Mouse (Mus musculus) brown adipose tissue, adult 24 weeks (tissue): ENCODE results near the gene Pou2f1. TPM values are rescaled to one million over a fixed set of nuclear protein-coding genes. Genes with fewer than 3 reads are reported as not detected.
A peak's percentile ranks its signal among the peaks of the same experiment; 100 is the strongest.
"Not testable (repeated sequence)": the region's sequence is repeated elsewhere in the genome, so short reads cannot be mapped to it uniquely, and the experiment has no call there.

Experiments
- H3K27ac ChIP-seq: fragments of 200-500 bp; replicated peaks from 2 replicates; pipeline ENCODE4 v1.5.1; 2012; ENCODE audit warnings: low read depth, mild to moderate bottlenecking, low read length
- H3K4me1 ChIP-seq: fragments of 200-500 bp; 2 replicates; pipeline ENCODE4 v1.6.1; 2012; ENCODE audit warnings: low read length, mixed read lengths; ENCODE audit not compliant: control insufficient read depth, insufficient read depth, insufficient read length
- H3K4me3 ChIP-seq: fragments of 200-500 bp; 2 replicates; pipeline ENCODE4 v1.5.1; 2012; ENCODE audit warnings: low read depth, mild to moderate bottlenecking, low read length, moderate library complexity; ENCODE audit not compliant: insufficient read depth
- polyA plus RNA-seq: library from polyadenylated mRNA; stranded (reverse); fragments of >200 nt; gene quantifications from 2 replicates; pipeline ENCODE4 v1.2.4, GENCODE M21; 2012; ENCODE audit not compliant: missing spikeins, insufficient read depth, insufficient read length

Gene Pou2f1
- polyA plus RNA-seq, 1 experiment: 4.0 TPM

DNA sequence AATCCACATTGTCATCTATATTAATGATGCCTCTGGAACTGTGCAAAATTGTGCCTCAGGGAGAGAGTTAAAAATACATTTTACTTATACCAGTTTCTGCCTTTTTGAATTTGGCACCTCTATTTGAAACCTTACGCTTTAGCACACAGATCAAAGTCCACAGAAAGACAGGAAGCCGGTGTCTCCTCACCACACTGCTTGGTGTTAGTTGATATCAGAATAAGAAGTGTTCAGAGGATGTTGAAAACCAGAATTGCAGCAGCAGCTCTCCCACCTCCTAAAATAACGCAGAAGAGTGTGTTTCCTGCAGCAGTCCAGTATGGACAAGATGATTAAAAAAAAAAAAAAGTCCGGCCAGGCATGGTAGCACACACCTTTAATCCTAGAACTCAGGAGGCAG, 13.8 kb upstream of the Pou2f1 start:
- no peak overlapping the region for H3K4me3 ChIP-seq
- H3K4me1 ChIP-seq: no peaks in the 10 kb centered on the region

DNA sequence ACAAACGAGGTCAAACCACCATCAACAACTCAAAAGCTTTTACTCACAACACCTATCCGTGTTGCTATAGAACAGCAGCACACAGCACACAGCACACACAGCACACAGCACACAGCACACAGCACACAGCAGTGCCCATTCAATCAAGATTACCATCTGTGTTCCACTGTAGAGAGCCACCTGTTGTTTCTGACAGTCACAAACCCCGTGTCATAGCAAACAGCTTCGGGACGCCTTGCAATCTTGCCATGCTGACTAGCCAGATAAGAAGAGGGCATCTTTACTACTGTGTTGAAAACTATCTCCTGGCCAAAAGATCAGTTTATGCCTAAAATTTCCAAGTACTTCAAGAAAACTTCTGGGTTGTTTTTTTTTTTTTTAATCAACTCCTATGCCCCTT, 12.1 kb upstream of the Pou2f1 start:
- H3K4me1 ChIP-seq: no peaks in the 10 kb centered on the region
- H3K4me3 ChIP-seq: no peak overlapping the region
- H3K27ac ChIP-seq: no peak overlapping the region

More for the DNA sequence above, 13.8 kb upstream of the Pou2f1 start:
- no peak overlapping the region for H3K27ac ChIP-seq

DNA sequence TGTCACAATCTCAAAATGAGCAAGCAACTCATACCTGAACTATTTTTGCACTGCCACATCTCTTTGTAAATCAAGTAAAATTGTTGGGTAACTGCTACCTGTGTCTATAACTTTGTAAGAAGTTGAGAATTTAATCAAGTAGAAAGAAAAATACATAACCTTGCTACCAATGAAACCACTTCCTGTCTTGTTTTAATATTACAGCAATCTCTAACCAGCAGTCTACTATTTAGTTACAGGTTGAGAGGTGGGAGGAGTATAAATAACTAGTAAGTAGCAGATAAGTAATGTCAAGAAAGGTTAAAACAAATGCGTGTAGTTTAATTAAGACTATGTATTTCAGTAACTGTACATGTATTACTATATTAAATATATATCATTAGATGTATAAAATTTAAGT, 7.6 kb upstream of the Pou2f1 start:
- no peak overlapping the region for H3K27ac ChIP-seq
- no peaks in the 10 kb centered on the region for H3K4me1 ChIP-seq
- no peak overlapping the region for H3K4me3 ChIP-seq

DNA sequence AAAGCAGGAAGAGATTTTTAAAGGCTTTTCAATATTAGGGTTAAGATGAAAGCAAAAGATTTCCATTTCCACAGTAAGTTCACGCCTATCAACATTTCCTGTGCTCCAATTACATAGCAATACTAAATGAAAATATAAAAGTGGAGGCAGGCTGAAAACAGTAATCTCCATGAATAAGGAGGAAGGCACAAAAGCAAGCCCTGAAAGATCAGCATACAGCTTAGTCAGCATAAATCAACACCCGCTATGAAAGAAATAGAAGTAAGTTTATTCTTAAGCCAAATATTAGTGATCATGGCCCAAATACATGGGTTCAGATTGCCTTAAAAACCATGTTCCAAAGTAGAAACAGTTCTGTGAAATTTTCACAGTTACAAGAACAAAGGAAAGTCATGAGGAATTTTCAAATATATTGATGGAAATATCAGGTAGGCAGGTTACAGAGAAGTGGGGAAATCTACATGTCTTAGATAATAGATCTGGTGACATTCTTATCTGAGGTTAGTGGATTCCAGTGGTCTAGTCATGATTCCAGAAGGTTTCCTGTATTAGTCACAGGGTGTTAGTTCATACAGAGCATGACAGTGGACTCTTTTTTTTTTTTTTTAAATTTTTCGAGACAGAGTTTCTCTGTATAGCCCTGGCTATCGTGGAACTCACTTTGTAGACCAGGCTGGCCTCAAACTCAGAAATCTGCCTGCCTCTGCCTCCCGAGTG, 6.3 kb upstream of the Pou2f1 start:
- no peak overlapping the region for H3K27ac ChIP-seq
- no peaks in the 10 kb centered on the region for H3K4me1 ChIP-seq
- no peak overlapping the region for H3K4me3 ChIP-seq

DNA sequence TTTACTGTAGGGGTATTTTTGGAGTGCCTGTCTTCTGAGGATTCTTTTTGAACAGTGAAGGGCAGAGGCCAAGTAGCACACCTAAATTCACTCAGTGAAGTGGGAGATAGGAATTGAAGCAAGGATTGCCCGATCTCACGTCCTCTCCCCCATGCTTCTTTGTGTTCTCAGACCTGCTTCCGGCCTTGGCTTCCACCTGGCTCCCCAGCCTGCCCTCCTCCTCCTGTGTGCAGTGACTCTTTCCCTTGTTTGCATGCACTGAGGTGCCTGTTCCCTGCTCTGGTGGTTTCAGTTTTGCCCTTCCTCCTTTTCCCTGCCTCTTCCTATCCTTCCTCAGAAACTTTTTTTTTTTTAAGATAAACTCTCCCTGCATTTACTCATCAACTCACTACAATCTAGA, 4.5 kb upstream of the Pou2f1 start:
- H3K4me1 ChIP-seq: no peaks in the 10 kb centered on the region
- no peak overlapping the region for H3K4me3 ChIP-seq

DNA sequence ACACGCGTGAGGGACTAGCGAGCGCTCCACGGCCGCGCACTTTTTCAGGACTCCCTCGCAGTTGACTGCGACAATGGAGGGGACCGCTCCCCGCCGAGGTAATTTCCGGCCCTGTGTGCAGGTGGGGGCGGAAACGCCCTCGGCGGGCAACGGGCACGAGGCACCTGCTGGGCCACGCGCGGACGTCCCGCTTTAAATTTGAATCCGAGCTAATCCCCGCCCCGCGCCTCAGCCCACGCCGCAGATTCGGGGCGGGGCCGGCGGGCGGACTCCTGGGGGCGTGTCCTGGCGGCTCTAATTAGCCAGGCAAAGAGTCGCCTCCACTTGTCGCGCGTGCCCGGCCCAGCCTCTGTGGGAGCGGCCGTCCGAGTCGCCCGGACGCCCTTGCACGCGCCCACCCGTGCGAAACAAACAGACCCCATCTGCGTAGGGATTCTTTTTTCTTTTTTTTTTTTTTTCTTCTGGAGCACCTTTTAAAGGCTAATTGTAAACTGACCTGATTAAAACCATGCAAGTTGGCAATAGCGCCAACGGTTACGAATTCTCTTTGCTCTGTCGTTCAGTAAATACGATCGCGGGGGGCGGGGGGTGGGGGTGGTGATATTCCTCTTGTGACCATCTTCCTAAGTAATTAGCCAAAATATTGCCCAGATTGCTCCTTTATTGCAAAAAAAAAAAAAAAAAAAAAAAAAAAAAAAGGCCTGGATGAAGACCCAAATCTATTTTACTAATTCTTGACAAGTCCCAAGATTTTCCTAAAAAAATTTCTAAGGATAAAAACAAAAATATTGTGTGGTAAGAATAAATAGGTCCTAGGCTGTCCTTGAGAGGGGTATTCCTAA, 924 bp upstream of the Pou2f1 start:
- Histone ChIP-seq H3K4me3 (peak overlapping the region; percentile 87), H3K27ac (no peak overlapping the region), H3K4me1 (no peaks in the 10 kb centered on the region)

More for the DNA sequence above, 4.5 kb upstream of the Pou2f1 start:
- H3K27ac ChIP-seq: no peak overlapping the region

DNA sequence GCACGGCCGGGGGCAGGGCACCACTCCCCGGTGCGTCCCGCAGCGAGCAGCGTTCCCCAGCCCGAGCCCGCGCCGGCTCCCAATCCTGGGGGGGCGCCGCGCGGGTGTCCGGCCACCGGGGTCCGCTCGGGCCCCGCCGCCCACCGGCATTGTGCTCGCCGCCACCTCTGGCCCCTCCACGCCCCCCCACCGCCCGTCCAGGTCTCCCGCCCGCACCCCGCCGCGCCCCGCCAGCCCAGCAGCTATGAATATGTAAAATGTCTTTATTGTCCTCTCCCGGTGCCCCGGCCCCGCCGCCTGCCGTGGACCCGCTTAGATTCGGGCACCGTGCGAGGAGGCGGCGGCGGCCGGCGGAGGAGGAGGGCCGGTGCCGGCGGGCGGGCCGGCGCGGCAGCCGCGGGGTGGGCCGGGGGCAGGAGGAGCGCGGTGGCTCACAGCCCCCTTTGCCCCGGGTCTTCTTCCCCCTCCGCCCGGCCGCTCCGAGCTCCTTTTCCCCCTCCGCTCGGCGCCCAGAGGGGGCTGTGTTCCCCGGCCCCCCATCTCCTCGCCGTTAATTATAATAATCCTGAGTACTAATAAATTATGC, 481 bp downstream of the Pou2f1 start:
- Histone ChIP-seq H3K4me3 (peak overlapping the region; percentile 100), H3K27ac (peak overlapping the region; percentile 84), H3K4me1 (no peaks in the 10 kb centered on the region)

DNA sequence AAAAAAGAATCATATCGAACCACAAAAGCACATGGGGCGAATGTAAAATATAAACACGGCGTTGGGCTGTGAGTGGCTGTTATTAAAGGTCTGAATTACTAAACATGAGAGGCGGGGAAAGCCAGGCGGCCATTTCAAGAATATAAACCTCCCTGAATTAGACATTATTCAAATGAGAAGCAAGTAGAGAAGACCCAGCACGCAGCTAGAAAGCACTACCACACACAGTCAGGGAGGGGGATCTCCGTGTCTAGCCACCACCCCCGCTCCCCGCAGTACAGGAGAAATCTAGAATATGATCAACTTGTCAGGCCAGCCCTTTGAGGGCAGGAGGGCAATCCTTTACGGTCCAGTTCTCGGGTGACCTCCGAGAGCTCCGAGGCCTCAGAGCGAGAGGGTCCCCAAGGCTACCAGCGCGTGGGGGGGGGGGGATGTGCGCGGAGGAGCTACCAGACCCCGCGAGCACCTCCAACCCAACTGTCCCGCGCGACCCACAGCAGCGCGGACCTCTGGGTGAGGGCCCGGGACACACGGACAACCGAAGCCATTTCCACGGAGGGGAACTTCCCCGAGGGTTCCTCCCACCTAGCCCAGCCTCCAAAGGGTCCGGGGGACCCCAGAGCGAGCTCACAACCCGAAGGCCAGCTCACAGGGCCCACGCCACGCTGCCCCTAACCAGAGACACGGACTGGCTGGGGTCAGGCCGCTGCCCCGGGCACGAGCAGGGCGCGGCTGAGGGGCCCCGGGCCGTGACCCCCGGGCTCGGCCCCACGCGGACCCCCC, 1.2 kb downstream of the Pou2f1 start:
- Histone ChIP-seq H3K4me1 (no peaks in the 10 kb centered on the region), H3K27ac (peak overlapping the region; percentile 84), H3K4me3 (peak overlapping the region; percentile 100)

DNA sequence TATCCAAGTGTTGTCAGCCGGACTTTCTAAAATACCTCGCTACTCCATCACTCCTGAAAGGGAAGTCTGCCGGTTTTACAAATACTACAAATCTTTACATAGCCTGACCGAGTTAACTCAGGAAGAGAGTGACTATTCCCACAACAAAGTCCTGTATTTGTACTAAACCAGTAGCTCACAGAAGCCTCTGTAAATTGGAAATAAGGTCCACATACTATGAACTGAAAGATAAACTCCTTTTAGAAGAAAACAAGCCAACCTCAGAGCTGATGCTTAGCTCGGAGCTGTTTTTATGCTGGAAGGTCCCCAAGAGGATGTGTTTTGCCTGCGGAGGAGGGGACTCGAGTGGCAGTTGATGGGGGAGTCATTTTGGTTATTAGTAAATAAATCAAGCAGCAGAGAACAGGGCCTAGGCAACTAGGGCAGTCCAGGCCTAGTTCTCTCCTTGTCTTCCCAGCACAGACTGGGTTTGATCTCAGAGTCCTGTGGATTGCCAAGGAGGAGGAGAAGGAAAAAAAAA, 1.8 kb downstream of the Pou2f1 start:
- Histone ChIP-seq H3K4me3 (peak overlapping the region; percentile 100), H3K27ac (peak overlapping the region; percentile 84)

DNA sequence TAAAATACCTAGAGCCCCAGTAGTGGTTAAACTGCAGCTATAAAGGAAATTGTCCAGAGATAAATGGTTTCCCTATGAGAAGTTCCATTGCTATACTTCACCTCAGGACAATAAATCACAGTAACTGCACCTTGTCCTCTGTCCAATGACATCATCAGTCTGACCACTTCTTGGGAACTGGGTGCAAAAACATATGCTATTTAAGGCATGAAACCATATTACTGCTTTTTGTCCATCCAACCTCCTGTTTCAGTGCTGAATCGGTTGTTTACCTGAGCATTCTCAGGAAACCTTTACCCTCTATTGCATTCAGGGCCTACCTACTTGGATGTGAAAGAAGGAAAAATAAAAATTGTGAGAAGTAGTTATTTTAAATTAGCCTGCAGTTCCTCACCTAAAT, 2.8 kb downstream of the Pou2f1 start:
- no peaks in the 10 kb centered on the region for H3K4me1 ChIP-seq
- H3K27ac ChIP-seq: no peak overlapping the region
- no peak overlapping the region for H3K4me3 ChIP-seq

More for the DNA sequence above, 1.8 kb downstream of the Pou2f1 start:
- H3K4me1 ChIP-seq: no peaks in the 10 kb centered on the region

DNA sequence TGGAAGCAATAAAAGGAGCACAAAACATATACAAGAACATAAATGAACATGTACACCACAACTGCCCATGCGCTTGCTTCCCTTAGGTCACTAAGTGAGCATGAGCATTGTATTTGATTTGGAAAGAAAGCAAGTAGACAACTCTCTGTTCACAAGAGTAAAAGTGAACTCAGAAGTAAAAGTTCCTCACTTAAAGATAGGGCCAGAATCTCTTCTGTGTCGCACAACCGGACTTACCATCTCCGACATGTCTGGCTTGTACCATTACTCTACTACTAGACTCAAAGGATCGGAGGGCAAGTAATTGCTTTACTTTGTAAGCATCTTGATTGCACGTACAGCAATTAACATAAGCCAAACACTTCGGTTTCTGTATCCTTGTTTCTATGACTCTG, 6.8 kb downstream of the Pou2f1 start:
- Histone ChIP-seq H3K4me3 (no peak overlapping the region), H3K4me1 (peaks cover 2% of the 10 kb centered on the region; the same call in 1 of the 2 replicates), H3K27ac (no peak overlapping the region)

DNA sequence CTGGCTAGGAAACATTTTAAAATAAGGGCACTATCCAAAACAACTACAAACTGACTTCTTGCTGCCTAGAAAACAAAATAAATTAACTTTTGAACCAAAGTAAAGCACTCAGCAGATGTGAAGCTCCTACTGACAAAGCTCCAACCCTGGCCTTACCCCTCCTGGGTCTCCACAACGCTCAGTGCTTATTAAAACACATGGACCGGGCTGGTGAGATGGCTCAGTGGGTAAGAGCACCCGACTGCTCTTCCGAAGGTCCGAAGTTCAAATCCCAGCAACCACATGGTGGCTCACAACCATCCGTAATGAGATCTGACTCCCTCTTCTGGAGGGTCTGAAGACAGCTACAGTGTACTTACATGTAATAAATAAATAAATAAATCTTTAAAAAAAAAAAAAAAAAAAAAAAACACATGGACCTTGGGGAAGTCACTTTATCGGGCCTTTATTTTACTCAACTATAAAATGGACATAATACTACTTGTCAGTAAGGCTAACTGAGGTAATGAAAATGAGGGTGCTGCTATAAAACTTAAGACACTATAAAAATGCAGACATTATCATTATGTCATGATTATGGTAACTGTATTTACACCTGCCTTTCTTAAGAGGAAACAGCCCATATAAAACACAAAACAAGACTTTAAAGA, 7.3 kb downstream of the Pou2f1 start:
- H3K4me3 ChIP-seq, H3K4me1 ChIP-seq, H3K27ac ChIP-seq: not testable (repeated sequence)

DNA sequence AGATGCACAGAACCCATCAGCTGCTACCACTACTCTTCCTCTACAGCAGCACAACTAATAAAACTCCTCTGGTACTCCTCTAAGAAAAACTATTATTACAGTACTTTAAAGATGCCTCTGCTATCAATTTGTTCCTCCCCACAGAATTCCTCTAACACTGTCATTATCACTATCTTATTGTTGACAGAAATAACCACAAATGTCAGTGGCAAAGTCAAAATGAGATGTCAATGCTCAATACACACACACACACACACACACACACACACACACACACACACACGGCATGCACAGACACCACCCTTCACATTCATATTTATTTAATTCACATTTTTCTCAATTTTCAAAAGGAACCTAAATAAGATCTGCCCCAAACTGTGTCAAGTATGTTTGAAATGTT, 8.2 kb downstream of the Pou2f1 start:
- no peak overlapping the region for H3K27ac ChIP-seq
- H3K4me3 ChIP-seq: no peak overlapping the region
- H3K4me1 ChIP-seq: peaks cover 2% of the 10 kb centered on the region; the same call in 1 of the 2 replicates
